Mouse (Mus musculus): ENCODE measurements around the gene 4930467E23Rik.
"Not testable (repeated sequence)": the region's sequence is repeated elsewhere in the genome, so short reads cannot be mapped to it uniquely, and the experiment has no call there.

GRCm38 (mm10) chr8:19717851-19718250 lies 11.5 kb upstream of the 4930467E23Rik start:
- not testable (repeated sequence) for TF ChIP-seq CTCF (IDR thresholded peaks at IDR 0.05; ENCODE audit: low read depth); EP300 (optimal IDR thresholded peaks at IDR 0.05)

All from stomach, postnatal 0 days (tissue).